Mouse (Mus musculus) cerebellum, postnatal 10 days (tissue): ENCODE measurements around the gene Trim9.

Experiments used
- DNase-seq, 2 experiments: peaks; one replicate each; pipeline ENCODE4 v3.0.0; 2021; ENCODE audit warnings: mixed read lengths in 2 of 2

The Trim9 gene

GRCm38 (mm10) chr12:70204433-70204832 is 143.0 kb downstream of the Trim9 start:
- DNase-seq: no peak

GRCm38 (mm10) chr12:70201926-70202529 is 145.4 kb downstream of the Trim9 start:
- DNase-seq: no peak

- DNase-seq: peak in 1 of 2 experiments; percentile 25
These were observed 151.1 kb downstream of the Trim9 start for GRCm38 (mm10) chr12:70196341-70196740.

GRCm38 (mm10) chr12:70195426-70195825 is 152.0 kb downstream of the Trim9 start:
- no peak for DNase-seq
